Mouse (Mus musculus): ENCODE measurements around the gene Gfy.

- TF ChIP-seq CTCF (IDR thresholded peaks at IDR 0.05) (no peak), EP300 (IDR thresholded peaks at IDR 0.05) (no peak)
Observed at GRCm38 (mm10) chr7:45189600-45189999, 10.2 kb upstream of the Gfy start.

Data from lung, postnatal 0 days (tissue).